Mouse (Mus musculus): ENCODE data around the gene Gm5926. TPM values are rescaled to one million over a fixed set of nuclear protein-coding genes. Genes with fewer than 3 reads are reported as not detected.
"Not testable (repeated sequence)": the region's sequence is repeated elsewhere in the genome, so short reads cannot be mapped to it uniquely, and the experiment has no call there.

Gm5926 gene
- not detected in 2 replicates for polyA plus RNA-seq (2015; fragmentation: Nextera tagmentation; extraction: Ambion mirVana)

DNA sequence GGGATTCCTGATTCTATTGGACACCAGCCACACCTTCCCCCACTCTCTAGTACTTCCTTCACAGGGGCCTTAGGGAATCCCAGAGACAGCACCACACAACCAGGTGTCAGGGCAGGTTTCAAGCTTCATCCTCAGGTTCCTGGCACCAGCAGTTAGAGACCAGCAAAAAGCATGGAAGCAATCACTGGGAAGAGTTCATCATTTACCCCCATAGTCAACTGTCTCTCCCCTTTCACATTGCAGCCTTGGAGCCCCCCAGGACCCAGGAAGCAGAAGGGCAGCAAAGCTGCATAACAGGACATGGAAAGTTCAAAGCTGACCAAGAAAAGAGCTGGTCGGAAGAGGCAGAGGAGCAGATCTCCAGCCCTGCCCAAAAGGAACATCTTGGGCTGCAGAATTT lies at the start of gene Gm5926:
Gene Gm5926, plus strand, starts transcription at position 301 of the 400 bp plus-strand sequence.
- H3K4me2 ChIP-seq (ENCODE audit: low read depth, low read length); H3K4me3 ChIP-seq (ENCODE audit: low read depth, low read length); H3K9me3 ChIP-seq (replicated peaks; ENCODE audit: control insufficient read depth, low read length); H3K4me1 ChIP-seq (ENCODE audit: control insufficient read depth, low read depth, low read length); H3K27ac ChIP-seq (ENCODE audit: low read length); H3K27me3 ChIP-seq (ENCODE audit: control insufficient read depth, insufficient read depth, low read depth, low read length); H3K9ac ChIP-seq (ENCODE audit: low read depth, low read length); ATAC-seq (ENCODE audit: low read depth); H3K36me3 ChIP-seq (ENCODE audit: control insufficient read depth, insufficient read depth): not testable (repeated sequence)
- no CpG with 5 or more reads among the region's 1 CpGs for WGBS (ENCODE audit: insufficient replicate concordance)

GRCm38 (mm10) chrX:32601008-32601407 lies 49.5 kb upstream of the Gm5926 start:
- not testable (repeated sequence) for H3K9ac ChIP-seq (ENCODE audit: low read depth, low read length); H3K27ac ChIP-seq (ENCODE audit: low read length); ATAC-seq (ENCODE audit: low read depth)

DNA sequence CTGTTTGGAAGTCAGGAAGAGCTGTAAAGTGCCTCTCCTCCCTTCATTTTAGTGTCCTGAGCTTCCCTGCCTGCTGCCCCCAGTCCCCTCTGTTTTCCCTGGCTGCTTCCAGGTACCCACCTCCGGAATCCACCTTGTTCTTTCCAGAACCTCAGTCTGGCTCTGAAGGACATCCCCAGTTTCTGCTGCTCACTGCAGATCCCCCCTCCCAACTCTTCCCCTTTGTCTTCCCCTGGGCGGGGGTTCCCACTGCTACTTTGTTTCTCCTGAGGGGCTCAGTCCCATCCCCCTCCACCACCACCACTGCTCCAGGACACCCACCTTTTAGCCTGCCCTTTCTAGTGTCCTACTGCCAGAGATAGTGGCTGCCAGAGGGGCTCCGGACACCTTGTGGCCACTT lies 49.1 kb upstream of the Gm5926 start:
- H3K9ac ChIP-seq (ENCODE audit: low read depth, low read length); H3K27me3 ChIP-seq (ENCODE audit: control insufficient read depth, insufficient read depth, low read depth, low read length); H3K4me1 ChIP-seq (ENCODE audit: control insufficient read depth, low read depth, low read length); H3K4me2 ChIP-seq (ENCODE audit: low read depth, low read length); H3K36me3 ChIP-seq (ENCODE audit: control insufficient read depth, insufficient read depth); H3K27ac ChIP-seq (ENCODE audit: low read length); H3K4me3 ChIP-seq (ENCODE audit: low read depth, low read length); H3K9me3 ChIP-seq (replicated peaks; ENCODE audit: control insufficient read depth, low read length); ATAC-seq (ENCODE audit: low read depth): not testable (repeated sequence)
- 63% methylated on average over 3 of the region's 3 CpGs for WGBS (ENCODE audit: insufficient replicate concordance)

More at GRCm38 (mm10) chrX:32601008-32601407, 49.5 kb upstream of the Gm5926 start:
- not testable (repeated sequence) for H3K4me2 ChIP-seq (ENCODE audit: low read depth, low read length); H3K36me3 ChIP-seq (ENCODE audit: control insufficient read depth, insufficient read depth); H3K9me3 ChIP-seq (replicated peaks; ENCODE audit: control insufficient read depth, low read length); H3K27me3 ChIP-seq (ENCODE audit: control insufficient read depth, insufficient read depth, low read depth, low read length); H3K4me1 ChIP-seq (ENCODE audit: control insufficient read depth, low read depth, low read length); H3K4me3 ChIP-seq (ENCODE audit: low read depth, low read length)
- WGBS (ENCODE audit: insufficient replicate concordance) = 75% methylated on average over 1 of the region's 2 CpGs

Other genes starting within 250 kb of the Gm5926 start
- not detected in 2 replicates for gene Btbd35f1, start 90.7 kb upstream of the Gm5926 start, polyA plus RNA-seq (2015; fragmentation: Nextera tagmentation; extraction: Ambion mirVana)
- gene Btbd35f21, start 75.4 kb downstream of the Gm5926 start, polyA plus RNA-seq (2015; fragmentation: Nextera tagmentation; extraction: Ambion mirVana) = not detected in 2 replicates
- gene Btbd35f30, start 243.9 kb downstream of the Gm5926 start, polyA plus RNA-seq (2015; fragmentation: Nextera tagmentation; extraction: Ambion mirVana) = not detected in 2 replicates